Mouse (Mus musculus) liver, embryonic 14 days (tissue): Measurements from ENCODE around the gene Utp15. TPM values are rescaled to one million over a fixed set of nuclear protein-coding genes. Genes with fewer than 3 reads are reported as not detected.

Experiments used
- polyA plus RNA-seq: library from polyadenylated mRNA; depleted of rRNA; stranded (reverse); fragments of >200 nt; gene quantifications from 2 replicates; pipeline ENCODE4 v1.2.3, GENCODE M21; 2012; rRNA removed

Gene Utp15
- 5.7 and 7.2 TPM in 2 replicates for polyA plus RNA-seq

DNA sequence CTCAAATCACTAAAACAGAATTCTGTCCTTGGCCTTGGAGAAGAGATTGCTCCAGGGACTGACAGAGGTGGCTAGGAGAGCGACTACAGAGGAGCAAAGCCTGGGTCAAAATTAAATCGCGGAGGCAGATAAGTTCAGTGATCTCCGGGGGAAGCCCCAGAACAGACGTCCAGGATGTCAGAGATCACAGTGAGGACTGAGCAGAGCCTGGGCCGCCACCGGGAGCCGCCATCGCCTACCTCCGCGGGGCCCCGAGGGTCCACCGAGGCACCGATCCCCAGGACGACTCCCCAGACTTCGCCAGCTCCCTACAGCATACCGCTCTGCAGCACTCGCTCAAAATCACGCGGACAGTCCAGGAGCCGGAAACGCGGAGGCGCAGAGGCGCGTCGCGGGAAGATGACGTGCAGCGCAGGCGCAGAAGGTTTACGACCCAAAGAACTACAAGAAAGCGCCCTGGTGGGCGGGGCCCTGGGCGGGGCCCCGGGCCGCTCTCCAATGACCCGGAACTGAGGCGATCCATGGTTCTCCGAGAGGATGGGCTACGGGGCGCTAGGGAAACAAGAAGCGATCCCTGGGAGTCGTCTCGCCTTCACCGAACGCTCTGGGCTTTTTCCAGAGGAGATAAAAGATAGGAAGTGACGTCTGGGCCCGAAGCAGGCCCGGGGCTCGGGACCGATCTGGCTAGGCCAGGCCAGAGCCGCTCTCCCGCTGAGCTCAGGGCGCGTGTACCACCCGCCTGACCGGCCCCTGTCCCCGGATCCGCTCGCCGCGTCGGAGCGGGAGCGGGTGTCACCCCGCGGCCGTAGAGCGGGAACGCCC lies at the start of gene Utp15, which contains the start of gene Ankra2:
Utp15 (minus strand) TSS at position 406 of the 822 bp plus-strand sequence.
Ankra2 (plus strand) TSS at position 439 of the 822 bp plus-strand sequence.

GRCm38 (mm10) chr13:98279686-98280085 lies 16.8 kb upstream of the Utp15 start, which contains the start of gene Gm21976:
Gm21976 (plus strand) TSS chr13:98279887.

GRCm38 (mm10) chr13:98205771-98206545 lies 56.9 kb downstream of the Utp15 start, which contains the start of gene Arhgef28:
Arhgef28 (minus strand) TSS chr13:98206439.

Other genes starting within 250 kb of the Utp15 start
- 0.18 and 0.22 TPM in 2 replicates for gene Arhgef28, start 56.6 kb downstream of the Utp15 start, polyA plus RNA-seq
- gene Ankra2, start within 50 bp of the Utp15 start, polyA plus RNA-seq = 10.1 and 10.7 TPM in 2 replicates
- gene Gm21976, start 16.8 kb upstream of the Utp15 start, polyA plus RNA-seq = not detected in 2 replicates
- gene Btf3, start 54.0 kb upstream of the Utp15 start, polyA plus RNA-seq = 351 and 379 TPM in 2 replicates
- gene Foxd1, start 91.2 kb upstream of the Utp15 start, polyA plus RNA-seq = not detected in 2 replicates
- 0.81 and 1.4 TPM in 2 replicates for gene Gm10320, start 229.0 kb upstream of the Utp15 start, polyA plus RNA-seq